Mouse (Mus musculus) urinary bladder, postnatal 4 days (tissue): ENCODE data around the gene Vgll4.
A peak's percentile ranks its signal among the peaks of the same experiment; 100 is the strongest.

Source experiments
- DNase-seq, 2 experiments: peaks; one replicate each; pipeline ENCODE4 v3.0.0; 2021 to 2022; ENCODE audit warnings: low spot score in 2 of 2

Vgll4 gene

DNA sequence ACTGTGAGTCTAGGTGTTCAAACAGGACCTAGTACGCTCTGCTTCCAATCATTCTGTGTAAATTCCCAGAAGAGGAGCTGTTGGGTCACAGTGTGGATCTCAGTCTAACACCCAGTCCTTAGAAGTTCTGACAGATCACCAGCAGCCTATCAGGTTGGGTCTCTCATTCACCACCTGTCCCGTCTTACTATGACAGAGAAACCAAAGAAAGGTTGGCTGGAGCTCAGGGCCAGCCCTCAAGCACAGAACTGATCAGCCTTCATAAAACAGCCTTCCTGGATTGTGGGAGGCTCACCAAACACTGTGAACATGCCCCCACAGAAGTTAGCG is 96.0 kb downstream of the Vgll4 start:
- DNase-seq = no peak

DNA sequence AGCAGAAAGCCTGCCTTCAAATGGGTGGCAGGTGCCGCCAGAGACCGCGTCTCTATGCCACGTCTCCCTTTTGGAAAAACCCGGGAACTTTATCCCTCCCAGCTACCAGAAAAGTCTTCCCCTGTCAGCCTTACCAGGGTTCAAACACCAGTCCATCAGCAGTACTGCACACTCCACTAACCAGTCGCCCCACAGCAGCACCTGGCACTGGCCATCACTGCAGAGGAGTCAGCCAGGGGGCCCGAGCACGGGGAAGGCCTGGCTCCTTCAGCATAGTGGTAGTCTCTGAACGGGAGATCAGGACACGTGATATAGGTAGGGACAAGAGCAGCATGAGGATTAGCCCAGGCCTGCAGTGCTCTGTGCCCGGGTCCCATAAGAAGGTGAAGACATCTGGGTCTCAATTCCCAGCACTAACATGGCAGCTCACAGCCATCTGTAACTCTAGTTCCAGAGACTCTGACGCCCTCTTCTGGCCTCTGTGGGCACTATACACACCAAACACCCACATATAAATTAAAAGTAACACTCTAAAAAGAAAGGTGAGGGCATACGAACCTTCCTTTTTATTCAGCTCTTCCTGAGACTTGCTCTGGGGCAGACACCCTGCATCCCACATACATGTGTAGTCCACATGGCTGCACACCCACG is 98.7 kb downstream of the Vgll4 start:
- DNase-seq = no peak

DNA sequence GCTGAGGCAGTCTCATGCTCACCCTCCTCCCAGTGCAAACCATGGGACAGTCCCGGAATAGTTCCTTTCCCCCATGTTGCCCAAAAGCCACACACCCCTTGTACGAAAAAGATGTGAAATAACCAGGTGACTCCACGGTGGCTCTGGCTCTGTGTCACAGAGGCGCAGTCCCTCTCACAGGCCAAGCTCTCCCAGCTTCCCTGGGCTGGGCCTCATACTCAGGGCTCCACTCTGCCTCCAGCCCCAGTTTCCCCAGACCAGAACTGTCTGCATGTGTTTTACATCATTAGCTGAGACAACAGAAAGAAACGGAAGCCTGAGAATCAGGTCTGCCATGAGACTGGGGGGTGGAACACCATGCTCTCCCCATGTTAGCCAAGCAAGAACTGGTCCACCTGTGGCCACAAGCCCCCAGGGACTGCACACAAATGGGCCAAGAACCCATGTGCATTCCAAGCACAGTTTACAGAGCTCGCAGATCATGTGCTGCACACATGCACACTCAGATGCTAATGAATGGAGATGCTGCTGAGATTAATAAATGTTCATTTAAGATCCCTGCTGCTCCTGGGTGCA is 100.2 kb downstream of the Vgll4 start:
- no peak for DNase-seq

DNA sequence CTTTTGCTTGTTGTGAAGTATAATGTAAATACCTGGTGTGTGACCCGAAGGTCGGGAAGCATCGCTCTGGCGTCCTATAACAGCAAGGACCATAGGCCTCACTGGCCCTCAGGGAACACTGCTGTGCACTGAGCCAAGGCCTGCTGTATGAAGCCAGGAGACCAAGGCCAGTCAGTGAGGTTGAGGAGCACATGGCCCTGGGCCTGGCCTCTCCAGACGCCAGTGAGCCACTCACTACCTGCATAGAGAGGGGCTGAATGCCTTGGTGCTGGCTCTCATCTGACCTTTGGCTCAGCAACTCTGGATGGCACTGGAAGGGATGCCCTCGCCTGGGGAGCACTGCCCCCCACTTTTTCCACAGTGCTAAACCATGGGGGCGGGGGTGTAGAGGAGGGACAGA is 101.1 kb downstream of the Vgll4 start:
- no peak for DNase-seq

DNA sequence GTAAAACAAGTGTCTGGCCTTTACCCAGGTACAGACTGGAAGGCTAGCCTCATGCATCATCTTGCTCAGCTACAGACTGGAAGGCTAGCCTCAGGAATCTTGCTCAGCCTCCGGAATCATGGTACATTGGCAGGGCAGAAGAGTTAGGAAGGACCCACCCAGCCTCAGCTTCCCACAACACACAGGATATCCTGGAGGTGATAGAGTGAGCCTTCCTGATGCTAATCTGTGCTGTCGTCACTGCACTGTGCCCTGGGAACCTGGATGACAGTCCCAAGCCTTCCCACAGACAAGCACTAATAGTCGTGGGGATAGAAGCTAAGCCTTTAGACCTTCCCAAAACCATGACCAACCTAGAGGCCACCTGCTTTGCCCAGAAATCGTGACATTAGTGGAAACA is 103.2 kb downstream of the Vgll4 start:
- DNase-seq = no peak

DNA sequence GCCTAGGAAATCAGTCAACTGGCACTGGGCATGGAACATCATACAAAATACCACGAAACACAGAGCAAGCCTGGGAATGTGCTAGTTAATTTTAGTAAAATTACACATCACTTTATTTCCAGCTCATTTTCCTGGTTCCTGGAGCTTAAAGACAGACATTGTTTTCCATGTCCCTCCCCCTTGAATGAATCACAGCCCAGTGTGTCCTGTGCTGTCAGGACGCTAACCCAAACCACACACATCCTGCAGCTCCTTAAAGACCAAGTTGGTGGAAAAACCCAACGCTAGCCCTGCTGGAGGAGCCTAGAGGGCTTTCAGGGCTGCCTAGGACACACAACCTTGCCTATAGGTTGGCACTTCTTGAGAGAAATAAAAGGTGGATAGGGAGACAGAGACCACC is 103.7 kb downstream of the Vgll4 start:
- DNase-seq = no peak

DNA sequence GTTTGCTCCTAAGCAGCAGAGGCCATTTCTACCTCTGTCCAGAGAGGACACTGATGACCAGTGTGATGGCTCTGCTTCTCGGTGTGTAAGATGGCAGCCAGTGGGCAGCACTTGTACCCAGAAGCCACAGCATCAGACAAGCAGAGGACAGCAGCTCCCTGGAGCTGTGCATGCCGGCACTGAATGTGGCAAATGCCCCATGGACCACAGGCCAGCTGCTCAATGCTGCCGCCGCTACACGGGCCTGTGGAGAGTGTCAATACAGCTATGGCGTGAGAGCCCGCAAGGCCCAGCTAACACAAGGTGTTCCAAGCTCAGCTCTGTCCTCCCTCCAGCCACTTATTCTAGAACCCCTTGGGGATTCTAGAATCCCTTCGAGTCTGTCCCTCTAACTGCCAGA is 105.4 kb downstream of the Vgll4 start:
- no peak for DNase-seq

DNA sequence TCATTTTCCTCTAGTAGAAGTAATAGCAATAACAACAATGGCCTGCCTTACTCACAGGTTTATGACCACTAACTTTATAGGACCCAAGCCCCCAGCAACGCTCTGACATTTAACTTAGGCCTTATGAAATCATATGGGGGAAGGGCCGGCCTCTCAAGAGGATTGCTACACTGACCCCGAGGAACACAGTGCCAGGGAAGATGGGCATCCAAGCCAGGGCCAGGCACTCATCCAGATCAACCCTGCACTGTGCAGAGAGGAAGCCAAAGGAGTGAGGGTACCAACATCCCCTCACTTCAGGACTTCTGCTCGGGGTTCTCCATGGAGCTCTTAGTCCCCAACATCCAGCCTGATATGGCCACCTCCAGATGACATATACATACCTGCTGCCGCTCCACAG is 106.3 kb downstream of the Vgll4 start:
- no peak for DNase-seq

DNA sequence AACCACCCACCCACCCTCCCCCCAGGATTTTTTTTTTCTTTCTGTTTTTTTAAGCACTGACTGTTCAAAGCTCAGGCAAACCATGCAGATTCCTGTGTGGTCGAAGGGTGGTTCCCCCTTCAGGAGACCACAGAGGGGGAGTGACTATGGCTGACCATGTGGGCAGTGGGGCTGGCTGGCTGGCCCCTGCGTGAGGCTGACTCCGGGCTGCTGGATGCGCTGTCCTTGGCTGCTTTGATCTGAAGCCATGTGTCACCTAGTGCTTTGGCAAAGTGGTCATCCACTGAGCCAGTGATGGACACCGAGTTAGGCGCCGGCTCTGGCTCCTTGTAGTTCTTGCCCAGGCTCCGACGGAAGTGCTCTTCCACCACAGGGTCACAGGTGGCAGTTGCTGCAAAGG is 107.7 kb downstream of the Vgll4 start:
- no peak for DNase-seq

DNA sequence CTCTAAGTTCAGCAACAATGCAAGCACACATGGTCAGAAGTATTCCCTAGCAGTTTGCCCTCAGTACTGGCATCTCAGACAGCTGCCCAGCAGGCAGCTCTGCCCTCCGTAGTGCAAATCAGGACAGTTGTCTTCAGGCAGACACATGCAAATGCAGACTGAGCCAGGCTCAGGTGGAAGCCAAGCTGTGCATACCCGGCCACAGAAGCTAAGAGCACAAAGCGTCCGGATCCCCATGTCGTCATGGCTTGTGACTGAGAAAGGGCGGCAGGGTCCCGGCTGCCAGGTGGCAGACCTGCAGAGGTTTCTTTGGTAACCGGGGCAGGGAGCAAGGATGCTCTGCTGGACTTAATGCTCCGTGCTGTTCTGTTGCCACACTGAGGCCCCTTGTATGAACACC is 108.2 kb downstream of the Vgll4 start:
- no peak for DNase-seq

DNA sequence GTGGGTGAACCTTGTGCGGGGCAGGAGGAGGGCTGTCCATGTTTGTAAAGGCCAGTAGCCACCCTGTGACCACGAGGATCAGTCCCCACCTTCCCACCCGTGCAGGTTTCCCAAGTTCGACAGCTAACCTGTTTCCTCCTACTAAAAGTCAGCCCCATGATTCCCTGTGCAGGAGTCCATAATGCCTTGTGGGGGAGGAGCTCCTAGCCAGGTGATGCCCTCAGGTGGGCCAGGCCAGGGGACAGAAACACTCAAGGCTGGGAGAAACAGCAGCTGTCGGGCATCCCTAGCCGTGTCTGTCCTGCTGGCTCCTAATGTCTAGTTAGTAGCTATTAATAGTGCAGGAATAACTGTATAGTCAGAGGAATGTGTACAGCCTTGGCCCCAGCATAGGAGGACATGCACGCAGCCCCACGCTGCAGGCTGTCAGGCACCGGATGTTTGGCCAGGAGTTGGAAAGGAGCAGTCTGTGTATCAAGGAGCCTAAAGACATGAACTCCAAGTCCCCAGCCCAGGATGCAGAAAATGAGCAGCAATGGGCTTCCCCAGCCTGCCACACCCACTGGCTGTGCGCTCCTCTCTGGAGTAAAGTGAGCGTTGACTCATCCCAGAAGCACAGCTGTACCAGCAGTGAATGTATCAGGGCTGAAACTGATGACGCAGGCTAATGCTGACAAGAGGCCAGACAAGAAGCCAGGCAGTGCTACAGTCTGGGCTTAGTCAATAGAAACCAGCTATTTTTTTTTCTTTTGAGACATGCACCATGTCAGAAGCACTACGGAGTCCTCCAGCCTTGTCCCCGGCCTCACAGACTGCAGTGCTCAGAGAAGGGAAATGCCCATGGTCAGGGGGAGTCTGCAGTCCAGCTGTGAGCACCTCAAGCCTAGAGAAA is 108.9 kb downstream of the Vgll4 start:
- DNase-seq = peak in 1 of 2 experiments; percentile 56

DNA sequence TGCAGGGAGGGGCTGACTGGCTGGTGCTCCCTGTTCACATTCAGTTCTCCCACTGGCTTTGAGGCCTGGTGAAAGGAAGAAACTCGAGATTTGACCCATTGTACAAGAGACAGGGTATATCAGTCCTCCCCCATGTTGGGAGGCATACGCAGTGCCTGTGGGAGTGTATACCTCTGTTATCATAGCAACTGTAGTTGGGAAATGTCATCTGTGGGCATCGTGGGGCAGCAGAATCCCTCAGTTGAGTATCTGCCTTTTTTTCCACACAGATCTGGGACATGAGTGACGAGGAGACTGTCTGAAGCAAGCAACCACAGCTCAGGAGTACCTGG is 111.1 kb downstream of the Vgll4 start:
- no peak for DNase-seq

DNA sequence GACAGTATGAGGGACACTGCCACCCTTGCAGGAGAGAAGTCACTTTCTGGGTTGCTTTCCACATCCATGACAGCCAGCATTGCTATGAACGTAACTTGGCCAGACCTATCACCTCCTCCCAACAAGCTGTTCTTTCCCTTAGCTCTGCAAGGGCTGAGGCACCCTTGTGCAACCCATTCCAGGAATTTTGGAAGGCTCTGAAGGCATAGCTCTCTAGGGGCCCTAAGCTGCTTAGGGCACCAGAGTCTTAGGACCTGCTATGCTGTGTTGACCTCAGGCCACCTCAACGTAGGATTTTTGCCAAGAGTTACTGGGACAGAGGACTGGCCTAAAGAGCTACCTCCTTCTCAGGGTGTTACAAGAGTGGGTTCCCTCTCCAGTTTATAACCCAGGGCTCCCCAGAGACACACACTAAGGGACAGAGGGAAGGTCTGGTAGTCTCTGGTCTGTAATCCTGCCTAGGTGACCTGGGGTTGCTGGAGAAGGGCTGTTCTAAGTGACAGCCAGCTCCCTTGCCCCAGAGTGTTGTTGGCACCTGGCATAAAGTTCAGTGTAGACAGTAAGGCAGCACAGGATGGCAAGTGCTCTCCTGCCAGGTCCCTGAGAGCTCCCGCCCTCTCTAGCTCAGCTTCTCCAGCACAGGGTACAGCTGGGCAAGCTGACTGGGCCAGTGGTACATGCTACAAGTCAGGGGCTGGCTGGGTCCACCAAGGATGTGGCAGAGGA is 111.6 kb downstream of the Vgll4 start:
- DNase-seq = no peak

DNA sequence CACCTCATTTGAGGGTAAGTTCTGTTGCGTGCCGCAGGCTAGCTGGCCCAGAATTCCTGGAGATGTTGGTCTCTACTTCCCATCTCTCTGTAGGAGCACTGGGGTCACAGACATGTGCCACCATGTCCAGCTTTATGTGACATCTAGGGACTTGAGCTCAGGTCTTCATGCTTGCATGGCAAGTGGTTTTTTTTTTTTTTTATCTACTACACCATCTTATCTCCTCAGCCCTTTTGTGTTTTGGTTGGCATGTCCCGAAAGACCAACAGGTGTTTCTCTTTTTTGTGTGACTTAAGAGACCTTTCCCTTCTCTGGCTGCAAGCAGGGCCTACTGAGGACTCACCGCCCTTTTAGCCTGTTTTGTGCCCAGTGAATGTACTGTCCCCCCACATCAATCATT is 113.3 kb downstream of the Vgll4 start:
- DNase-seq = no peak

DNA sequence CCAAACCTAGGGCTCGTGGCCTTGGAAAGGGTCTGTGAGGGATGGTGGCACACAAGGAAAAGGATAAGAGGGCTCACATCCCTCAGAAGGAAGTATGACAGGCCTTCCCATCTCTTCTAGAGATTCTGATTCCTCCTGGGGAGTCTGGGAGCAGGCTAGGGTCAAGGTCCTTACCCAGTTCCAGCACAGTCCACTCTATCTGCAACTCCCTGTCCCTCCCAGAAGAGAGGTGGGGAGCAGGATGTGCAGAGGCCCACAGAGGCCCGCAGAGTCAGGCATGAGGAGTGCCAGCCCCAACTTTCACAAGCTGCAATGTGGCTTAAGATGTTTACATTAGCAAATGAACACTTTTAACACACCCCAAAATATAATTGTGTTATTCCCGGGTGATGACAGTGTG is 114.2 kb downstream of the Vgll4 start:
- no peak for DNase-seq

DNA sequence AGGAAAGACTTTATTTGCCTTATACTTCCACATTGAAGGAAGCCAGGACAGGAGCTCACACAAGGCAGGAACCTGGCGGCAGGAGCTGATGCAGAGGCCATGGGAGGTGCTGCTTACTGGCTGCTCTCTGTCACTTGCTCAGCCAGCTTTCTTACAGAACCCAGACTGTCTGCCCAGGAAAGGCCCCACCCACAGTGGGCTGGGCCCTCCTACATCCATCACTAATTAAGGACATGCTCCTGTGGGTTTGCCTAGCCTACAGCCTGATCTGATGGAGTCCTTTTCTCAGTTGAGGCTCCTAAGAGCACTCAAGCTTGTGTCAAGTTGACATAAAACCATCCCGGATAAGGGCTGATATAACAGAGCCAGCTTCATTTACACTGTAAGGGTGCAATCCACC is 115.4 kb downstream of the Vgll4 start:
- no peak for DNase-seq

DNA sequence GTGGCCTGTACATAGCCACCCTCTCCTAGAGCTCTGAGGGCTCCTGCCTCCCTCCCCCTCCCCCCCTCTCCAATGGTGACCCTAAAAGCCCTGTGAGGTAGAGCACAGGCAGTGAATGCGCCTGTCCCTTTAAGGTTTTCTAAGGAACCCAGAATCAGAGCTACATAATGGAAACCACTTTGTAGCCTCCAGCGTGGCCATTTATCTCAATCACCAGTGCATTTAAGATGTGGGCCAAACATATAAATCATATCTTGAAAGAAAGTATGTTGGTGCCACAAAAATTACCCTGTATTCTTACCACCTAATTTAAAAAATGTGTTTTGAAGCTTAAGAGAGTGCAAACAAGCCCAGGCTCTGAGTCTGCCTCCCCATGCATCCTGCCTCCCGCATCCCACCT is 117.1 kb downstream of the Vgll4 start:
- DNase-seq = no peak

DNA sequence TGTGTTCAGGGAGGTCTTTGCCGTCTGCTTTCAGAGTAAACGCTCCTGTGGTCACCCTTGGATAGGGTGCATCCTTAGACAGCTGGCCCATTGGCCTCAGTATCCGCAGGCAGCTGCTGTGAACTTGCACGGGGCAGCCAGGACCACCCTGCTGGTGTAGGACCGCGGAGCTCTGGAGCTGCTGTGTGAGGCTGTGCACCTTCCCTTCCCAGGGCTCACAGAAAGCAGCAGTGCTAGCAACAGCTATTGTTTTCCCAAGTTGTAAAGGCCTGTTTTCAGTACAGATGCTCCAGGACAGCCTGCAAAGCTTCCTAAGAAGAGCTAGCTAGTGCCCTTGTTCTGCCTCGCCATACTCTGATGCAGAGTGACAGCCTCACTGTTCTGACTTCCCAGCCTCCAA is 118.1 kb downstream of the Vgll4 start:
- DNase-seq = no peak

DNA sequence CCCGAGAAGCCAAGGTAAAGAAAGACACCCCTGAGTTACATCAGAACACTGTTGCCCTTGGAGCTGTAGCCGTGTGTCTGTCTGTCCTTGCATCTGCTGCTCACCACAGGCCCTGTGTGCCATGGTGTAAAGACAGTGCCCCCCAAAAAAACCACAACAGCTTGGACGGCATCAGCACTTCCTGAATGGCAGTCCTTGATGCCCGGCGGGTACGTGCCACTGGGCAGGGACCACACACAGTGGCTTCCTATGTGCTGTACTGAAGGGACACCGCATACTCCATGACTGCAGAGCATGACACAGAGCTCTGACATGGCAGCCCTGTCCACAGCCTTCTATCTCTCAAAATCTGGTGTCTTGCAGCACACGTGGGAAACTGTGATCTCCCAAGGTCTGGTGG is 120.0 kb downstream of the Vgll4 start:
- no peak for DNase-seq

DNA sequence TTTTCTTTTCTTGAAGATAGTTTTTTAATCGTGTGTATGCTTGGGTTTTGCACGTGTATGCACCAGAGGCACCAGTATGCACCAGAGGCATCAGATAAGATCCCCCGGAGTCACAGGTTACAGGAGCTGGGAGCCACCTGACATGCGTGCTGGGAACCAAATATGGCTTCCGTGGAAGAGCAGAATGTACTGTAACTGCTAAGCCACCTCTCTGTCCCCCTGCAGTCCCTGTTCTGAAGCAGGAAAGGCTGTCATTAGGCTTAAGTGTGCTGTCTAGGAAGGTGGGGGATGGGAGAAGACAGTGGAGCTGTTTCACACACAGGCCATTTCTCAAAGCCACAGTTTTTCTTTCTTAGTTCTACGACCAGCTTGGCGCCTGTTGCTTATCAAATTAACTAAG is 121.0 kb downstream of the Vgll4 start:
- DNase-seq = no peak

DNA sequence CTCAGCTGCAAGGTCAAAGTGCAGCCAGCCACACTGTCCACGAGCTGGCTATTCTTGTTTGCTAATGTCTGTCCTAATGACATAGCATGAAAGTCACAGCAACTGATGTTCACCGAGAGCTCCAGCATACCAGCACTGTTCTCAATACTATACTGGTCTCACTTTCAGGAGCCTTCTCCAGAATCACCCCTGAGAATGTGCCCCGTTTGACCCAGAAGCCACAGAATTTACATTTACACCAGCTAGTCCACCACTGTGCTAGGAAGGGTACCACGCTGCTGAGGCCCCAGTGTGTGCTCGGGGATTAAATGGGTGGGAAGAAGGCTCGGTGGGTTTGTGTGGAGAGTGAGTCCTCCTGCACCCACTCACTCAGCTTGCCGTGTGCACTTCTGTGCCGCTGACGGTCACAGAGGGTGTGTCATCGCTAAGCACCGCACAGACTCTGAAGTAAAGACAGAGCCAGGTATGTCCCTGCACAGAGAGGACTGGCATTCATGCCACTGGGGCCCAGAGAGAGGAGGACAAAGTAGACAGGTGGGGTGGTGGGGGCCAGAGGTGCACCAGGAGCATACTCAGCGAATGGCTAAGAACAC is 122.1 kb downstream of the Vgll4 start:
- DNase-seq = no peak

DNA sequence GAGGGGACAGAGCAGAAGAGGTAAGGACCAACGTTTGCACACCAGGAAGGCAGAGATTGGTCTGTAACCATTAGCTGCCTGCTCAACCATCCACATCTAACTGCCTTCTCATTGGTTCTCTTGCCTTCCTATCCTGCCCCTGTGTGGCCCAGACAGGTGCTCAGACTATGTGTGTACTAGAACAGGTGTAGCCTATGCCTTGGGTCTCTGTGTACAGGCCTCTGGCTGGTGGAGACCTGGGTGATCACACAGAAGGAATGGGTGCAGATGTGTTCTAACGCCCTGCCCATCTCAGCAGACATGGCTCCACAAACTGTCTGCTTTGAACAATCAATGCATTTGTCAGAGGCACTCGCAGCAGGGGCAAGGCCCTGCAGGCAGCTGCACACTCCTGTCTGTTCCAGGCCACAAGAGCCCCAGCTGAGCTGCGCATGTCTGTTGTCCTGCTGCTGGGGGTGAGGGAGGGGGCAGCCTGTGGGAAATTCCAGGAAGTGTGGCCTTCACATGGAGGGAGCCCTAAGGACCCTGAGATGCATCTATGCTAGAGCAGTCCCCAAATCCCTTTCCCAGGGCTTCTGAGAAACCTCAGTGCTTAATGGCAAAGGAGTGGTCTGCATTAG is 123.5 kb downstream of the Vgll4 start:
- DNase-seq = no peak
